Mouse (Mus musculus) CH12.LX (cell line): ENCODE measurements around the gene Sephs2. TPM values are rescaled to one million over a fixed set of nuclear protein-coding genes. Genes with fewer than 3 reads are reported as not detected.

ENCODE experiments used
- DNase-seq: peaks from one replicate; pipeline ENCODE4 v3.0.0-alpha.2; 2013; ENCODE audit errors: extremely low read depth
- H3K27ac ChIP-seq: 2 replicates; pipeline ENCODE4 v1.5.1; 2012; ENCODE audit warnings: low read depth, mild to moderate bottlenecking, control low read depth, moderate library complexity; ENCODE audit not compliant: insufficient read depth
- H3K27me3 ChIP-seq: replicated peaks from 2 replicates; pipeline ENCODE3; 2012; ENCODE audit warnings: inconsistent platforms
- H3K36me3 ChIP-seq, 2 experiments: replicated peaks in 1 of 2; 2 replicates each; pipeline versions ENCODE3 to v1.6.1; 2012; ENCODE audit warnings: inconsistent platforms in 1 of 2, low read length in 1 of 2, mild to moderate bottlenecking in 1 of 2, mixed read lengths in 1 of 2, moderate library complexity in 1 of 2; ENCODE audit not compliant: control insufficient read depth in 1 of 2, insufficient read depth in 1 of 2
- H3K4me1 ChIP-seq, 2 experiments: 2 replicates each; pipeline ENCODE4 v1.6.1; 2012; ENCODE audit warnings: inconsistent platforms in 1 of 2, moderate library complexity in 1 of 2; ENCODE audit not compliant: insufficient read depth in 2 of 2, control insufficient read depth in 1 of 2
- H3K4me2 ChIP-seq: 2 replicates; pipeline ENCODE4 v1.6.1; 2012; ENCODE audit warnings: low read depth, mild to moderate bottlenecking, control low read depth; ENCODE audit not compliant: poor library complexity, insufficient read depth, severe bottlenecking
- H3K4me3 ChIP-seq, 3 experiments: fragments of 150-350 bp in 1 of 3; sonication (generic) in 1 of 3; replicated peaks in 1 of 3; 2 replicates each; pipeline versions ENCODE3 to v1.5.1; 2011 to 2012; ENCODE audit warnings: low read depth in 2 of 3, low read length in 2 of 3, mild to moderate bottlenecking in 2 of 3, moderate library complexity in 2 of 3, control low read depth in 1 of 3, improper control_type of control experiment in 1 of 3, inconsistent platforms in 1 of 3, mixed read lengths in 1 of 3; ENCODE audit not compliant: poor library complexity in 1 of 3
- H3K79me2 ChIP-seq: replicated peaks from 2 replicates; pipeline ENCODE4 v1.6.1; 2012; ENCODE audit warnings: mild to moderate bottlenecking, moderate library complexity; ENCODE audit not compliant: control insufficient read depth, poor library complexity, insufficient read depth, severe bottlenecking; ENCODE audit errors: extremely low read depth
- H3K9ac ChIP-seq: 2 replicates; pipeline ENCODE4 v1.6.1; 2012; ENCODE audit warnings: low read depth, mild to moderate bottlenecking, control low read depth, moderate library complexity; ENCODE audit not compliant: insufficient read depth
- H3K9me3 ChIP-seq: replicated peaks from 2 replicates; pipeline ENCODE3; 2012; ENCODE audit warnings: low read length, inconsistent platforms, mixed read lengths
- BHLHE40 ChIP-seq: IDR thresholded peaks from 2 replicates; pipeline ENCODE4 v1.6.1; 2011; ENCODE audit warnings: mild to moderate bottlenecking, low read depth, low read length, improper control_type of control experiment
- CHD1 ChIP-seq: IDR thresholded peaks from 2 replicates; pipeline ENCODE4 v1.6.1; 2012; ENCODE audit warnings: low read depth, low read length, improper control_type of control experiment, inconsistent platforms
- CTCF ChIP-seq, 2 experiments: IDR thresholded peaks in 1 of 2; conservative IDR thresholded peaks in 1 of 2; 2 replicates each; pipeline ENCODE4 v1.5.1; 2011 to 2012; ENCODE audit warnings: low read depth in 2 of 2, low read length in 2 of 2, improper control_type of control experiment in 1 of 2, inconsistent platforms in 1 of 2, mild to moderate bottlenecking in 1 of 2, moderate library complexity in 1 of 2
- ELF1 ChIP-seq: IDR thresholded peaks from 2 replicates; pipeline ENCODE4 v1.6.1; 2014; ENCODE audit warnings: low read depth, mild to moderate bottlenecking, inconsistent platforms, low read length, improper control_type of control experiment
- EP300 ChIP-seq: IDR thresholded peaks from 2 replicates; pipeline ENCODE4 v1.6.1; 2011; ENCODE audit warnings: low read length, improper control_type of control experiment
- ETS1 ChIP-seq: conservative IDR thresholded peaks from 2 replicates; pipeline ENCODE4 v1.6.1; 2012; ENCODE audit warnings: low read depth, mild to moderate bottlenecking, inconsistent platforms, low read length, improper control_type of control experiment, moderate library complexity
- GABPA ChIP-seq: IDR thresholded peaks from 2 replicates; pipeline ENCODE4 v1.6.1; 2012; ENCODE audit warnings: low read depth, low read length, improper control_type of control experiment, inconsistent platforms; ENCODE audit not compliant: insufficient replicate concordance
- HCFC1 ChIP-seq: IDR thresholded peaks from 2 replicates; pipeline ENCODE4 v1.6.1; 2012; ENCODE audit warnings: low read depth, mild to moderate bottlenecking, inconsistent platforms, low read length, improper control_type of control experiment
- JUN ChIP-seq: IDR thresholded peaks from 2 replicates; pipeline ENCODE4 v1.6.1; 2011; ENCODE audit warnings: low read depth, mild to moderate bottlenecking, low read length, improper control_type of control experiment, moderate library complexity; ENCODE audit not compliant: insufficient read depth
- MAFK ChIP-seq: IDR thresholded peaks from 2 replicates; pipeline ENCODE4 v1.6.1; 2011; ENCODE audit warnings: low read length, improper control_type of control experiment; ENCODE audit not compliant: insufficient replicate concordance
- MAX ChIP-seq: IDR thresholded peaks from 2 replicates; pipeline ENCODE4 v1.6.1; 2011; ENCODE audit warnings: low read length, improper control_type of control experiment
- MAZ ChIP-seq: IDR thresholded peaks from 2 replicates; pipeline ENCODE4 v1.6.1; 2012; ENCODE audit warnings: low read depth, mild to moderate bottlenecking, inconsistent platforms, low read length, improper control_type of control experiment, moderate library complexity
- MEF2A ChIP-seq: IDR thresholded peaks from 2 replicates; pipeline ENCODE4 v1.6.1; 2014; ENCODE audit warnings: low read depth, mild to moderate bottlenecking, inconsistent platforms, low read length, improper control_type of control experiment, borderline replicate concordance
- MXI1 ChIP-seq: IDR thresholded peaks from 2 replicates; pipeline ENCODE4 v1.6.1; 2011; ENCODE audit warnings: mild to moderate bottlenecking, low read depth, low read length, improper control_type of control experiment
- MYC ChIP-seq: IDR thresholded peaks from 2 replicates; pipeline ENCODE4 v1.6.1; 2011; ENCODE audit warnings: low read depth, mild to moderate bottlenecking, improper control_type of control experiment, low read length
- NELFE ChIP-seq: IDR thresholded peaks from 2 replicates; pipeline ENCODE4 v1.6.1; 2011; ENCODE audit warnings: low read depth, low read length, improper control_type of control experiment
- NRF1 ChIP-seq: IDR thresholded peaks from 2 replicates; pipeline ENCODE4 v1.6.1; 2014; ENCODE audit warnings: low read depth, mild to moderate bottlenecking, inconsistent platforms, low read length, improper control_type of control experiment, moderate library complexity
- PAX5 ChIP-seq: IDR thresholded peaks from 2 replicates; pipeline ENCODE4 v1.6.1; 2012; ENCODE audit warnings: low read length, inconsistent platforms, mixed read lengths
- POLR2A ChIP-seq: IDR thresholded peaks from 2 replicates; pipeline ENCODE4 v1.6.1; 2011; ENCODE audit warnings: low read depth, mild to moderate bottlenecking, improper control_type of control experiment, low read length
- POLR2AphosphoS2 ChIP-seq: IDR thresholded peaks from 2 replicates; pipeline ENCODE4 v1.6.1; 2011; ENCODE audit warnings: low read depth, low read length, improper control_type of control experiment
- RAD21 ChIP-seq: IDR thresholded peaks from 2 replicates; pipeline ENCODE4 v1.6.1; 2011; ENCODE audit warnings: low read depth, mild to moderate bottlenecking, low read length, improper control_type of control experiment, moderate library complexity
- RCOR1 ChIP-seq: conservative IDR thresholded peaks from 2 replicates; pipeline ENCODE4 v1.6.1; 2012; ENCODE audit warnings: low read depth, mild to moderate bottlenecking, inconsistent platforms, low read length, improper control_type of control experiment
- SIN3A ChIP-seq: IDR thresholded peaks from 2 replicates; pipeline ENCODE4 v1.6.1; 2012; ENCODE audit warnings: low read length, improper control_type of control experiment, inconsistent platforms
- SMC3 ChIP-seq: IDR thresholded peaks from 2 replicates; pipeline ENCODE4 v1.6.1; 2011; ENCODE audit warnings: low read depth, low read length, improper control_type of control experiment
- TBP ChIP-seq: conservative IDR thresholded peaks from 2 replicates; pipeline ENCODE4 v1.6.1; 2011; ENCODE audit warnings: low read depth, low read length, improper control_type of control experiment
- TCF12 ChIP-seq: IDR thresholded peaks from 2 replicates; pipeline ENCODE4 v1.6.1; 2014; ENCODE audit warnings: low read depth, mild to moderate bottlenecking, inconsistent platforms, low read length, improper control_type of control experiment
- UBTF ChIP-seq: IDR thresholded peaks from 2 replicates; pipeline ENCODE4 v1.6.1; 2012; ENCODE audit warnings: low read depth, mild to moderate bottlenecking, inconsistent platforms, low read length, improper control_type of control experiment, moderate library complexity
- USF1 ChIP-seq: IDR thresholded peaks from 2 replicates; pipeline ENCODE4 v1.6.1; 2014; ENCODE audit warnings: low read depth, mild to moderate bottlenecking, inconsistent platforms, low read length, improper control_type of control experiment
- USF2 ChIP-seq: conservative IDR thresholded peaks from 2 replicates; pipeline ENCODE4 v1.6.1; 2011; ENCODE audit warnings: low read depth, low read length, improper control_type of control experiment
- ZKSCAN1 ChIP-seq: IDR thresholded peaks from 2 replicates; pipeline ENCODE4 v1.6.1; 2012; ENCODE audit warnings: low read depth, inconsistent platforms, low read length, improper control_type of control experiment, borderline replicate concordance
- ZNF384 ChIP-seq: IDR thresholded peaks from 2 replicates; pipeline ENCODE4 v1.6.1; 2012; ENCODE audit warnings: low read depth, low read length, improper control_type of control experiment, inconsistent platforms
- dilution Hi-C: fragments of 300-500 bp; cut with MboI; formaldehyde crosslinking; loops from 2 replicates; pipeline ENCODE4 v1.14.3; 2020; ENCODE audit warnings: low sequenced_read_pairs; ENCODE audit not compliant: extremely low pct_unique_long_range_greater_than_20kb, extremely low pct_ligation_motif_present
- in situ Hi-C: fragments of 300-500 bp; cut with MboI; formaldehyde crosslinking; loops from 3 replicates; pipeline ENCODE4 v1.14.3; 2019; ENCODE audit warnings: low sequenced_read_pairs, low pct_ligation_motif_present, low pct_unique_long_range_greater_than_20kb, mixed read lengths
- polyA plus RNA-seq: library from polyadenylated mRNA; unstranded; fragments of >175 nt; gene quantifications from 2 replicates; pipeline ENCODE4 v1.2.1, GENCODE M21; 2012; ENCODE audit warnings: low read depth; ENCODE audit not compliant: insufficient read length
- total RNA-seq, 2 experiments: library from RNA; depleted of rRNA; stranded (reverse); fragments of 300-350 nt in 1 of 2; fragments of >200 nt in 1 of 2; gene quantifications; 2 replicates each; pipeline ENCODE4 v1.2.3; 2012 to 2014

Sephs2 gene
- total and polyA plus RNA-seq, 3 experiments = 159 to 209 (median 203) TPM

DNA sequence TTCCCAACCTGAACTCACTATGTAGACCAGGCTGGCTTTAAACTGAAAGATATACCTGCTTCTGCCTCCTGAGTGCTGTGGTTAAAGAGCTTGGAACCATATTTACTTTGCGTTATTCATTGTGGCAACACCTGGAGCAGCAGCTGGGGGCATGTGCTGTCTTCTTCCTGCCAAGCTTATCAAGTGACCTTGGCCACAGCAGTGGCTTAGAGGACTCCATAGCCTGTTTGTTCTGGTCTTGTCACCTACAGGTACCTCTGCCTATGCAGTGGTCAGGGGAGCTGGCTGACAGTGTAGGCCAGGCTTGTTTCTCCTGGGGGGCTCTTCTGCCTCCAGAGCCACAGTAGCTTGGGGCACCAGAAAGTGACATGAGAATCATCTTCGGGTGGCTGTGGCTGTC is 34.6 kb upstream of the Sephs2 start:
- no peak overlapping the region for H3K4me2 ChIP-seq
- H3K36me3 ChIP-seq = peaks cover 92 to 99% of the 10 kb centered on the region in 2 experiments
- dilution Hi-C loops = no loop called here
- no peak for DNase-seq
- no peak overlapping the region for H3K9ac ChIP-seq
- no peak overlapping the region for H3K4me3 ChIP-seq
- no peak overlapping the region for H3K27ac ChIP-seq
- H3K4me1 ChIP-seq = peaks cover 0 to 28% of the 10 kb centered on the region in 2 experiments; a peak in 2 of 4 replicates
- TF ChIP-seq ETS1 = no peak
- no peak for TF ChIP-seq SMC3
- TF ChIP-seq EP300 = no peak
- no peak for TF ChIP-seq JUN
- no peak for TF ChIP-seq RCOR1
- TF ChIP-seq USF1 = no peak
- TF ChIP-seq NELFE = no peak
- no peak for TF ChIP-seq POLR2AphosphoS2
- H3K27me3 ChIP-seq = no peaks in the 10 kb centered on the region
- in situ Hi-C loops = no loop called here
- H3K9me3 ChIP-seq = no peaks in the 10 kb centered on the region
- peaks cover 17% of the 10 kb centered on the region for H3K79me2 ChIP-seq

DNA sequence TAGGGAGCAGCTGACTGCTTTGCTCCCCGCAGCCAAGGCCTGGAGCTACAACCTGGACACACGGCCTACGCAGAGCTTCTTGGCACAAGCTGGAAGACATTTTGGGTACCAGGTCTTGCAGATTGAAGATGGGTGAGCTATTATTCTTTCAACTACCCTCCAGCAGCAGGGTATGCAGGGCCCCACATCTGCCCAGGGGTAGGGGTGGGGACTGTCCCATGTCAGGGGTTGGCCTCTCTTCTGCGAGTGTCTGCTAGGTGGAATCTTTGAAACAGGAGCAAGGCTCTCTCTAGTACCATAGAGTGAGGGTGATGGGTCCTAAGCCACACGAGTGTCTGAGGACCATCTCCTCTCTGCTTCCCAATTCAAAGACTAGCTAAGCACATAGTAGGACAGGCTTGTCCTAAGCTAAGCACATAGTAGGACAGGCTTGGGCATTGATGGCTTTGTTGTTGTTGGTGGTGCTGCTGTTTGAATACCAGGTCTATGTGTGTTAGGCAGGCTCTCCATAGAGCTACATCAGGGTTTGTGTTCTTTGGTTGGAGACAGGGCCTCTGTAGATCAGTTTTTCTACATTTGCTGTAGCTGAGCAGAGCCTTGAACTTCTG is 23.8 kb upstream of the Sephs2 start:
- Histone ChIP-seq H3K4me2 (peak overlapping the region; percentile 82), H3K27me3 (no peaks in the 10 kb centered on the region), H3K79me2 (peaks cover 57% of the 10 kb centered on the region), H3K4me1 (peaks cover 3 to 53% of the 10 kb centered on the region in 2 experiments; a peak in 3 of 4 replicates), H3K4me3 (peak overlapping the region; percentile 64 to 75 (median 71)), H3K27ac (peak overlapping the region; percentile 93), H3K36me3 (peaks cover 33 to 36% of the 10 kb centered on the region in 2 experiments), H3K9ac (peak overlapping the region; percentile 93), H3K9me3 (no peaks in the 10 kb centered on the region)
- DNase-seq = peak; percentile 63
- in situ Hi-C loops (no loop called here), dilution Hi-C loops (no loop called here)
- TF ChIP-seq UBTF (no peak), POLR2AphosphoS2 (no peak), NRF1 (no peak), USF2 (no peak), PAX5 (no peak), MAFK (no peak), ZKSCAN1 (peak; percentile 100), MAZ (no peak), MXI1 (no peak), ELF1 (no peak), MAX (no peak), MYC (no peak), SIN3A (peak; percentile 71), GABPA (no peak), MEF2A (peak; percentile 48; the same call in 1 of the 2 replicates), TCF12 (0 out of 2 replicates have a peak, but pooled peaks have one; percentile 27), RCOR1 (0 out of 2 replicates have a peak, but pooled peaks have one; percentile 26), SMC3 (no peak; the same call in 1 of the 2 replicates), POLR2A (no peak; the same call in 1 of the 2 replicates), TBP (0 out of 2 replicates have a peak, but pooled peaks have one; percentile 13), HCFC1 (no peak; the same call in 1 of the 2 replicates), EP300 (peak; percentile 51; the same call in 1 of the 2 replicates), CHD1 (peak; percentile 67; the same call in 1 of the 2 replicates), CTCF (conservative IDR thresholded peaks at IDR 0.05 in 1 of 2, IDR thresholded peaks at IDR 0.05 in 1 of 2; ENCODE audit: low read depth in 2 of 2, low read length in 2 of 2) (no peak), NELFE (no peak), ZNF384 (no peak), RAD21 (no peak), BHLHE40 (no peak)
